Comparison of ENCODE assay signal across 8 mouse cellular contexts in the genomic region with DNA sequence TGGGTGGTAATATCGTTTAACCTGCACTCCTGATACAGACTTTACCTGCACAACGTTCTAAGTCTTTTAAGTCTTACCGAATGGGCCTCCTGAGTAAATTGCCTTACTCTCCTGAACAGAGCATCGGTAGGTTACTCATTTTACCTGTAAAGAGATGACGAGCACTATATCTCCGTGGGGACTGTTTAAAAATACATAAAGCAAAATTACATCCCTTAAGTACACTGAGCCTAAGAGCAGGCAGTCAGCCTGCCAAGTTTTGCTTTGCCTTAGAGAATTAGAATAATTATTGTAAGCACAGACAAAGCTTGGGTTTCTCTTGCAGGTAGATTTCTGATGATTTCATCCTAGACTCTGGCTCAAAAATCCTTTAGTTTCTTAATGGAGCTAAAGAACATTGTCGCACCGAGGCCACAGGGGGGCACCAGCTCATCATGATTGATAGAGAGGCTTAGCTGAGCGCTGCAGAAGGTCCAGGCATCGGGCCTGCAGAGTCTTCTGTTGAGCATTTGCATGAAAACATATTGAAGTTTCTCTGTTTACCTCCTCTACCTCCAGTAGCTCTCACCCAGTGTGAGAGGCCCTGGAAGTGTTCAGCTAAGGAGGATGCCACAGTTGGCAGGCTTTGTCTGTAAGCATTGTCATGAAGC.
DNase-seq lines count a peak whose midpoint lies in the region; ATAC-seq and TF ChIP-seq lines count a peak whose summit lies in the region.

No protein-coding gene starts in this region.

- no peaks in the 10 kb centered on the region for H3K4me1 ChIP-seq in G1E (ENCODE audit: insufficient read depth, low read depth, low read length)
- no peaks in the 10 kb centered on the region for H3K4me1 ChIP-seq in lung, embryonic 14.5 days (ENCODE audit: insufficient read depth)

- H3K27me3 ChIP-seq in G1E (ENCODE audit: insufficient read depth, low read length), result no peaks in the 10 kb centered on the region
- H3K27me3 ChIP-seq in lung, embryonic 14.5 days (ENCODE audit: insufficient read depth, low read length), result no peaks in the 10 kb centered on the region

- H3K36me3 ChIP-seq in G1E (replicated peaks), result no peaks in the 10 kb centered on the region
- no peaks in the 10 kb centered on the region for H3K36me3 ChIP-seq in lung, embryonic 14.5 days (ENCODE audit: insufficient read depth)

- H3K4me3 ChIP-seq in G1E (ENCODE audit: low read depth, low read length), result no peak overlapping the region
- H3K4me3 ChIP-seq in lung, embryonic 14.5 days (ENCODE audit: low read depth, low read length), result no peak overlapping the region

- WGBS in lung, embryonic 14.5 days, result 43% methylated on average over 10 of the region's 10 CpGs

- peak; percentile 78 for DNase-seq in 3T3-L1 (ENCODE audit: low read depth, low spot score)
- DNase-seq in G1E (ENCODE audit: low spot score), result no peak
- peak; percentile 15 for DNase-seq in cerebellum, adult 9-11 months
- DNase-seq in frontal cortex, postnatal 14 days (ENCODE audit: low spot score in 2 of 2), result peak; percentile 29 to 63
- peak; percentile 54 to 57 for DNase-seq in kidney, postnatal 25 days
- peak; percentile 85 for DNase-seq in lung, embryonic 14.5 days
- peak; percentile 70 for DNase-seq in right cerebral cortex, adult 18-20 months

- TF ChIP-seq CTCF in G1E (IDR thresholded peaks at IDR 0.05; ENCODE audit: low read depth, low read length), result no peak
- TF ChIP-seq CTCF in lung, embryonic 14.5 days (IDR thresholded peaks at IDR 0.05; ENCODE audit: low read depth), result peak; percentile 70

- ATAC-seq in G1E (ENCODE audit: extremely low read depth, insufficient number of reproducible peaks, low FRiP score, poor library complexity, severe bottlenecking), result peak; percentile 34; the same call in 1 of the 2 replicates
- ATAC-seq in lung, embryonic 14.5 days (ENCODE audit: insufficient read depth), result no peak
- ATAC-seq in activated CD4-positive, CD25-positive, alpha-beta regulatory T cell, adult 4 months, result no peak

- no peak overlapping the region for H3K9ac ChIP-seq in lung, embryonic 14.5 days

- no peak overlapping the region for H3K4me2 ChIP-seq in lung, embryonic 14.5 days

- H3K27ac ChIP-seq in lung, embryonic 14.5 days (ENCODE audit: low read depth), result no peak overlapping the region

- no peaks in the 10 kb centered on the region for H3K9me3 ChIP-seq in G1E (replicated peaks)
- no peaks in the 10 kb centered on the region for H3K9me3 ChIP-seq in lung, embryonic 14.5 days (ENCODE audit: low read depth, low read length)
